Mouse (Mus musculus): ENCODE results near the gene Cnih3. TPM values are rescaled to one million over a fixed set of nuclear protein-coding genes. Genes with fewer than 3 reads are reported as not detected.

Gene Cnih3
- polyA plus RNA-seq, 1 experiment from 2014 or later = 0.33 TPM

GRCm38 (mm10) chr1:181446591-181447114 is 94.2 kb downstream of the Cnih3 start:
- H3K9me3 ChIP-seq (replicated peaks) = no peaks in the 10 kb centered on the region
- H3K4me3 ChIP-seq = no peak overlapping the region
- no peak for DNase-seq (ENCODE audit: low spot score)
- no peaks in the 10 kb centered on the region for H3K27me3 ChIP-seq (ENCODE audit: low read depth, poor library complexity, severe bottlenecking)
- no peaks in the 10 kb centered on the region for H3K36me3 ChIP-seq
- H3K4me1 ChIP-seq = no peaks in the 10 kb centered on the region
- 85% methylated on average over 6 of the region's 6 CpGs for WGBS
- no peak overlapping the region for H3K27ac ChIP-seq

- H3K27me3 ChIP-seq (ENCODE audit: low read depth, poor library complexity, severe bottlenecking) = no peaks in the 10 kb centered on the region
- no peak for DNase-seq (ENCODE audit: low spot score)
- no peaks in the 10 kb centered on the region for H3K4me1 ChIP-seq
- WGBS = 83% methylated on average over 4 of the region's 4 CpGs
- no peaks in the 10 kb centered on the region for H3K9me3 ChIP-seq (replicated peaks)
- H3K4me3 ChIP-seq = no peak overlapping the region
- no peaks in the 10 kb centered on the region for H3K36me3 ChIP-seq
- H3K27ac ChIP-seq = no peak overlapping the region
Observed at GRCm38 (mm10) chr1:181447576-181447975, 95.1 kb downstream of the Cnih3 start.

DNA sequence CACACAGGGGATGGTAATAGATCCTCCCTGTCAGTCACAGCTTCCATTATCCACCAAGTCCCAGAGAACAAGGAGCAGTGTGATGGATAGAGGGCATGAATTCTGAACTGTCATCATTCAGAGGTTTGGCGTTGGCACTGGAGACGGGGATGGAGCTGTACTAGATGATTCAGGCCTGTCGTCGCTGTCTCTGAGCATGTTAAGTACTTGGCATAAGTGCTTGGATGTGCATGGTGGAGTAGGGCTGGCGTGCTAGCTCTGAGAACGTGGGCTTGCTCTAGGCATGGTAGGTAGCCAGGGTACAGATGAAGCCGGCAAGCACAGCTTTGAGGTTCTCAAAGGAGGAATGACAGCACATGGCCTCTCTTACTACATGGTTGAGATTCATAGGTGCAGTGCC is 95.6 kb downstream of the Cnih3 start:
- Histone ChIP-seq H3K36me3 (no peaks in the 10 kb centered on the region), H3K27ac (no peak overlapping the region), H3K27me3 (ENCODE audit: low read depth, poor library complexity, severe bottlenecking) (no peaks in the 10 kb centered on the region), H3K9me3 (replicated peaks) (no peaks in the 10 kb centered on the region), H3K4me3 (no peak overlapping the region), H3K4me1 (no peaks in the 10 kb centered on the region)
- no peak for DNase-seq (ENCODE audit: low spot score)
- 89% methylated on average over 7 of the region's 7 CpGs for WGBS

GRCm38 (mm10) chr1:181453106-181453505 is 100.7 kb downstream of the Cnih3 start:
- Histone ChIP-seq H3K4me1 (no peaks in the 10 kb centered on the region), H3K27ac (no peak overlapping the region), H3K36me3 (no peaks in the 10 kb centered on the region), H3K4me3 (no peak overlapping the region), H3K9me3 (replicated peaks) (no peaks in the 10 kb centered on the region), H3K27me3 (ENCODE audit: low read depth, poor library complexity, severe bottlenecking) (no peaks in the 10 kb centered on the region)
- 80% methylated on average over 6 of the region's 6 CpGs for WGBS
- no peak for DNase-seq (ENCODE audit: low spot score)

GRCm38 (mm10) chr1:181456911-181457310 is 104.5 kb downstream of the Cnih3 start:
- Histone ChIP-seq H3K4me3 (no peak overlapping the region), H3K9me3 (replicated peaks) (no peaks in the 10 kb centered on the region), H3K4me1 (peaks cover 13% of the 10 kb centered on the region), H3K27me3 (ENCODE audit: low read depth, poor library complexity, severe bottlenecking) (no peaks in the 10 kb centered on the region), H3K36me3 (no peaks in the 10 kb centered on the region), H3K27ac (no peak overlapping the region)
- 87% methylated on average over 7 of the region's 7 CpGs for WGBS
- no peak for DNase-seq (ENCODE audit: low spot score)

DNA sequence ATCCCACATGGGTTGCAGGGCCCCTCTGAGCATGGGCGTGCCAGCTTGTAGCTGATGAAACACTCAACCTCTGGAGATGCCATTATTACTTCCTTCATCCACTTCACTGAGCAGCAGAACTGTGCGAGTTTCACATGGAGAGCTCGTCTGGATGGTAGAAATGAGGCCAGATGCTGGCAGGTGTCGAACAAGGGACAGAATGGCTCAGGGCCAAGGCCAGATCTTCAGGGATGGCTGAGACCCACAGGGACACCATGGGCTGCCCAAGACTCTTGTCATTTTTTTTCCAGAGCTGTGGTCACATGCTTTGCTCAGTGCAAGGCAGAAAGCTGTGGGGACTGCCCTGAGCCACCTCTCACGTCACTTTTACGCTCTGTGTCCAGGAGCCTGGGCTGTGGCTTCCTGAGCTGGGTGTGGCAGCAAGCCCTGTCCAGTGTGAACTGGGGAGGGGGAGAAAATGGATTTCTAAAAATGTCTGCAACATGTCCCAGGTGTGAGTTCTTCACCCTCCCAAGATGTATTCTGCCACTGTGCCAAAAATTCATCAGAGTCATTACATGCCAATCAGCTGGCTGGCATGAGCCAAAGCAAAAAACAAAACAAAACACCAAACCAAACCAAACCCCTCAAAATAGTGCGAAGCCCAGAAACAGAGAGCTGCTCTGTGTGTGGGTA is 107.1 kb downstream of the Cnih3 start:
- Histone ChIP-seq H3K27ac (no peak overlapping the region), H3K9me3 (replicated peaks) (no peaks in the 10 kb centered on the region), H3K36me3 (no peaks in the 10 kb centered on the region), H3K4me3 (no peak overlapping the region), H3K27me3 (ENCODE audit: low read depth, poor library complexity, severe bottlenecking) (no peaks in the 10 kb centered on the region), H3K4me1 (peaks cover 22% of the 10 kb centered on the region)
- no peak for DNase-seq (ENCODE audit: low spot score)
- WGBS = 79% methylated on average over 7 of the region's 7 CpGs

DNA sequence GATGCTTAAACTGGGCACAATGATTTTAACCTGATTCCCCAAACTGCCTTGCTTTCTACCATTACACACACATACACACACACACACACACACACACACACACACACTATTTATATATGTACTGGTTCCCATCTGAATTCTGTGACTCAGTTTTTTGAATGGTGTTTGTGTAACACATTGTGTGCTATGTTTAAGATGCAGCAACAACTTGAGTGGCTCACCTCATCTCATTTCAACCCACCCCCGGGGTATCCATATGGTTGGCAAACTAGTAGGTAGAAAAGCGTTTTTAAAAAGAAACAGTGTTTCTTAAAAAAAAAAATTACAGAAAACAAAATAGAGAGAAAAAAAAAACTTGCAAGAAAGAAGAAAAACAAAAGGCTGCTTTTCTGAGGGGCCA is 107.9 kb downstream of the Cnih3 start:
- no peaks in the 10 kb centered on the region for H3K36me3 ChIP-seq
- no peak for DNase-seq (ENCODE audit: low spot score)
- H3K27ac ChIP-seq = no peak overlapping the region
- no peaks in the 10 kb centered on the region for H3K27me3 ChIP-seq (ENCODE audit: low read depth, poor library complexity, severe bottlenecking)
- peaks cover 24% of the 10 kb centered on the region for H3K4me1 ChIP-seq
- 82% methylated on average over 2 of the region's 2 CpGs for WGBS
- no peak overlapping the region for H3K4me3 ChIP-seq
- H3K9me3 ChIP-seq (replicated peaks) = no peaks in the 10 kb centered on the region

GRCm38 (mm10) chr1:181461484-181461883 is 109.1 kb downstream of the Cnih3 start:
- no peaks in the 10 kb centered on the region for H3K9me3 ChIP-seq (replicated peaks)
- peaks cover 28% of the 10 kb centered on the region for H3K4me1 ChIP-seq
- 84% methylated on average over 8 of the region's 8 CpGs for WGBS
- H3K27ac ChIP-seq = no peak overlapping the region
- no peak for DNase-seq (ENCODE audit: low spot score)
- H3K4me3 ChIP-seq = no peak overlapping the region
- no peaks in the 10 kb centered on the region for H3K36me3 ChIP-seq
- H3K27me3 ChIP-seq (ENCODE audit: low read depth, poor library complexity, severe bottlenecking) = no peaks in the 10 kb centered on the region

DNA sequence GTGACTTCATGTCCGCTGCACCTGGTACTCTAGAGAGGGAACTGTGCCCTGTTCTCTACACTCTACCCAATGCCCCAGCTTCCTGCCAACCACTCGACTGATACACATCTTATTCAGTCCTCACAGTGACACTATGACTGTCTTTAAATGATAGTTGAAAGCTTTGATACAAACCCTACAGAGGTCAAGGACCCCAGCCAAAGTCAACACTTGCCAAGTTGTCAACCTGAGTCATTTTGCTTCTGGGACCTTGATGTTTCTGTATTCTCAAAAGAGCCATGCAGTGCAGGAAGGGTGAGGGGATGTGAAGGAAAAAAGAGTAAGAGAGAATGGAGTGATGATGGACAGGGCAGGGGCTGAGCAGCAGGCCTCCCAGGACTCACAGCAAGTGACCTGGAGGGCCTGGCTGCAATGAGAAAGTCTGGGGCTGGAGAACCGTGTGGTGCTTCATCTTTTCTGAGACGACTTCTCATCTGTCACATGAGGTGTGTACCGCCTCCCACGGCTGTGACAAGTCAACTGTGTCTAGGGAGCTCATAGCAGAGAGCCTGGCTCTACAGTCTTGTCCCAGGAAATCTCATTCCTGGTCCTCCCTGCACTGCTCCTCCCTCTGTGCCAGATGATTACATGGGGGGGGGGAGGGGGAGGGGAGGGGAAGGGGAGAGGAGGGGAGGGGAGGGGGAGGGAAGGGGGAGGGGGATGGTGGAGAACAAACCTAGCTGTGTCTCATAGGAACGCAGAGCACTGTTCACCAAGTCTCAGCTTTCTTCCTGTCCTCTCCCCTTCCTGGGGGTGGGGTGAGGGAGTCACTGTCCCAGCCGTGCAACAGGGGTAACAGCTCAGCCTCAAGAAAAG is 109.8 kb downstream of the Cnih3 start:
- Histone ChIP-seq H3K9me3 (replicated peaks) (no peaks in the 10 kb centered on the region), H3K27ac (0 out of 2 replicates have a peak overlapping the region, but pooled peaks have one; percentile 23), H3K4me3 (no peak overlapping the region), H3K4me1 (peaks cover 35% of the 10 kb centered on the region), H3K36me3 (no peaks in the 10 kb centered on the region), H3K27me3 (ENCODE audit: low read depth, poor library complexity, severe bottlenecking) (no peaks in the 10 kb centered on the region)
- WGBS = 56% methylated on average over 8 of the region's 8 CpGs
- no peak for DNase-seq (ENCODE audit: low spot score)

- no peak for DNase-seq (ENCODE audit: low spot score)
- Histone ChIP-seq H3K9me3 (replicated peaks) (no peaks in the 10 kb centered on the region), H3K27ac (no peak overlapping the region), H3K27me3 (ENCODE audit: low read depth, poor library complexity, severe bottlenecking) (no peaks in the 10 kb centered on the region), H3K36me3 (no peaks in the 10 kb centered on the region), H3K4me3 (no peak overlapping the region), H3K4me1 (peaks cover 35% of the 10 kb centered on the region)
- WGBS = 87% methylated on average over 6 of the region's 6 CpGs
Observed at GRCm38 (mm10) chr1:181462906-181463179, 110.4 kb downstream of the Cnih3 start.

- Histone ChIP-seq H3K4me1 (peaks cover 28% of the 10 kb centered on the region), H3K9me3 (replicated peaks) (no peaks in the 10 kb centered on the region), H3K36me3 (no peaks in the 10 kb centered on the region), H3K27ac (no peak overlapping the region), H3K27me3 (ENCODE audit: low read depth, poor library complexity, severe bottlenecking) (no peaks in the 10 kb centered on the region), H3K4me3 (no peak overlapping the region)
- DNase-seq (ENCODE audit: low spot score) = peak; percentile 51
- WGBS = 53% methylated on average over 5 of the region's 5 CpGs
Observed at GRCm38 (mm10) chr1:181465027-181465426, 112.6 kb downstream of the Cnih3 start.

GRCm38 (mm10) chr1:181466040-181466439 is 113.6 kb downstream of the Cnih3 start:
- DNase-seq (ENCODE audit: low spot score) = no peak
- Histone ChIP-seq H3K27ac (no peak overlapping the region), H3K36me3 (no peaks in the 10 kb centered on the region), H3K9me3 (replicated peaks) (no peaks in the 10 kb centered on the region), H3K4me1 (peaks cover 28% of the 10 kb centered on the region), H3K27me3 (ENCODE audit: low read depth, poor library complexity, severe bottlenecking) (no peaks in the 10 kb centered on the region), H3K4me3 (no peak overlapping the region)
- 93% methylated on average over 6 of the region's 6 CpGs for WGBS

- DNase-seq (ENCODE audit: low spot score) = no peak
- H3K4me3 ChIP-seq = no peak overlapping the region
- no peaks in the 10 kb centered on the region for H3K36me3 ChIP-seq
- H3K4me1 ChIP-seq = peaks cover 23% of the 10 kb centered on the region
- WGBS = 85% methylated on average over 17 of the region's 17 CpGs
- no peaks in the 10 kb centered on the region for H3K9me3 ChIP-seq (replicated peaks)
- no peaks in the 10 kb centered on the region for H3K27me3 ChIP-seq (ENCODE audit: low read depth, poor library complexity, severe bottlenecking)
- H3K27ac ChIP-seq = no peak overlapping the region
Observed at GRCm38 (mm10) chr1:181466601-181467320, 114.3 kb downstream of the Cnih3 start.
